Mouse (Mus musculus) neural tube, embryonic 14.5 days (tissue): ENCODE results near the gene Gmcl1. TPM values are rescaled to one million over a fixed set of nuclear protein-coding genes. Genes with fewer than 3 reads are reported as not detected.

Experiments
- ATAC-seq: fragments of 200-750 bp; cut with Nextera tagmentation; 2 replicates; pipeline ENCODE4 v1.8.0; 2017; ENCODE audit warnings: low read depth, mild to moderate bottlenecking, moderate TSS enrichment, moderate library complexity
- H3K27ac ChIP-seq: fragments of 300-500 bp; sonication (generic); 2 replicates; pipeline ENCODE4 v1.5.1; 2014; ENCODE audit warnings: low read depth, mild to moderate bottlenecking, control low read depth, low read length, moderate library complexity, mixed read lengths
- H3K27me3 ChIP-seq: fragments of 300-500 bp; sonication (generic); 2 replicates; pipeline ENCODE4 v1.6.1; 2014; ENCODE audit warnings: low read length; ENCODE audit not compliant: control insufficient read depth, insufficient read depth
- H3K36me3 ChIP-seq: fragments of 300-500 bp; sonication (generic); 2 replicates; pipeline ENCODE4 v1.6.1; 2014; ENCODE audit warnings: low read length, mixed read lengths; ENCODE audit not compliant: control insufficient read depth, insufficient read depth
- H3K4me1 ChIP-seq: fragments of 300-500 bp; sonication (generic); 2 replicates; pipeline ENCODE4 v1.6.1; 2014; ENCODE audit warnings: low read length; ENCODE audit not compliant: control insufficient read depth, insufficient read depth
- H3K4me2 ChIP-seq: fragments of 300-500 bp; sonication (generic); 2 replicates; pipeline ENCODE4 v1.6.1; 2014; ENCODE audit warnings: mild to moderate bottlenecking, low read depth, low read length, control low read depth
- H3K4me3 ChIP-seq: fragments of 300-500 bp; sonication (generic); 2 replicates; pipeline ENCODE4 v1.5.1; 2014; ENCODE audit warnings: low read depth, low read length, control low read depth, mixed read lengths
- H3K9ac ChIP-seq: fragments of 300-500 bp; sonication (generic); replicated peaks from 2 replicates; pipeline ENCODE4 v1.6.1; 2014; ENCODE audit warnings: low read depth, mild to moderate bottlenecking, control low read depth, low read length, mixed read lengths
- H3K9me3 ChIP-seq: fragments of 300-500 bp; sonication (generic); 2 replicates; pipeline ENCODE4 v1.6.1; 2016; ENCODE audit warnings: low read length; ENCODE audit not compliant: control insufficient read depth
- WGBS: fragments of 180-500 bp; shearing (Covaris S2); extraction: QIAGEN DNeasy Blood & Tissue Kit; methylation state at CpG from one replicate; pipeline ENCODE4 v1.1.7; 2014; 5-methylcytosine and 5-hydroxymethylcytosine counted together
- polyA plus RNA-seq: library from polyadenylated mRNA; unstranded; fragments of >200 nt; fragmentation: Nextera tagmentation; extraction: Ambion mirVana; gene quantifications from 2 replicates; pipeline ENCODE4 v1.2.1, GENCODE M21; 2014

The Gmcl1 gene
- polyA plus RNA-seq, 1 experiment from 2014 or later = 44.2 TPM

GRCm38 (mm10) chr6:86658501-86658900, 74.7 kb downstream of the Gmcl1 start:
- H3K36me3 ChIP-seq = peaks cover 63% of the 10 kb centered on the region
- no peak for ATAC-seq

GRCm38 (mm10) chr6:86654270-86654916, 78.8 kb downstream of the Gmcl1 start:
- no peak for ATAC-seq
- Histone ChIP-seq H3K27me3 (no peaks in the 10 kb centered on the region), H3K9me3 (no peaks in the 10 kb centered on the region), H3K9ac (no peak overlapping the region), H3K4me1 (no peaks in the 10 kb centered on the region), H3K4me2 (no peak overlapping the region), H3K4me3 (no peak overlapping the region), H3K36me3 (peaks cover 57% of the 10 kb centered on the region), H3K27ac (no peak overlapping the region)
- 75% methylated on average over 9 of the region's 9 CpGs for WGBS

More at GRCm38 (mm10) chr6:86658501-86658900, 74.7 kb downstream of the Gmcl1 start:
- Histone ChIP-seq H3K9me3 (no peaks in the 10 kb centered on the region), H3K27ac (no peak overlapping the region), H3K4me2 (no peak overlapping the region), H3K4me1 (no peaks in the 10 kb centered on the region), H3K4me3 (no peak overlapping the region), H3K27me3 (no peaks in the 10 kb centered on the region), H3K9ac (no peak overlapping the region)
- WGBS = 83% methylated on average over 3 of the region's 3 CpGs

- Histone ChIP-seq H3K9ac (no peak overlapping the region), H3K27me3 (no peaks in the 10 kb centered on the region), H3K4me3 (no peak overlapping the region), H3K9me3 (no peaks in the 10 kb centered on the region), H3K36me3 (peaks cover 56% of the 10 kb centered on the region), H3K27ac (no peak overlapping the region), H3K4me1 (no peaks in the 10 kb centered on the region), H3K4me2 (no peak overlapping the region)
- WGBS = 92% methylated on average over 6 of the region's 6 CpGs
- no peak for ATAC-seq
Observed at GRCm38 (mm10) chr6:86653026-86653425, 80.2 kb downstream of the Gmcl1 start.

GRCm38 (mm10) chr6:86646143-86646542, 87.0 kb downstream of the Gmcl1 start:
- ATAC-seq = no peak
- Histone ChIP-seq H3K9ac (no peak overlapping the region), H3K27ac (no peak overlapping the region), H3K4me1 (no peaks in the 10 kb centered on the region), H3K9me3 (no peaks in the 10 kb centered on the region), H3K27me3 (no peaks in the 10 kb centered on the region), H3K4me3 (no peak overlapping the region), H3K4me2 (no peak overlapping the region), H3K36me3 (peaks cover 28% of the 10 kb centered on the region)
- WGBS = 87% methylated on average over 7 of the region's 7 CpGs

DNA sequence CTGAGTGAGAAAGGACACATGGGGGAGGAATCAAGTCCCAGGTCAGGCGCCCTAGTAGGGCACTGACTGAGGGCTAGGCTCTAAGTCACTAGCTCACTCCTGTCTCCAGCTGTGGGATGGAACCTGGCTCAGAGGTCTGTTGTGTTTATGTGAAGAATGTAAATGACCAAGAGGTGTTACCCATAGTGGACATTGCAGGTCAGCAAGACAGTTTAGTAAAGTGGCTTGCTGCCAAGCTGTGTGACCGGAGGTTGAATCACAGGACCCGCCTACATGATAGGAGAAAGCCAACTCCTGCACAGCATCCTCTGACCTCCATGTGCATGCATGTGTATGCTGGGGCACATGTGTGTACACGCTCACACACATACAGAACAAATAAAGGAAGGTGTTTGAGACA, 87.6 kb downstream of the Gmcl1 start:
- ATAC-seq = no peak
- Histone ChIP-seq H3K36me3 (peaks cover 22% of the 10 kb centered on the region), H3K9me3 (no peaks in the 10 kb centered on the region), H3K4me2 (no peak overlapping the region), H3K4me1 (no peaks in the 10 kb centered on the region), H3K27me3 (no peaks in the 10 kb centered on the region), H3K4me3 (no peak overlapping the region), H3K27ac (no peak overlapping the region), H3K9ac (no peak overlapping the region)
- 83% methylated on average over 4 of the region's 4 CpGs for WGBS

- Histone ChIP-seq H3K4me1 (no peaks in the 10 kb centered on the region), H3K36me3 (peaks cover 16% of the 10 kb centered on the region), H3K27me3 (no peaks in the 10 kb centered on the region), H3K9ac (no peak overlapping the region), H3K4me2 (no peak overlapping the region), H3K4me3 (no peak overlapping the region), H3K9me3 (no peaks in the 10 kb centered on the region), H3K27ac (no peak overlapping the region)
- 88% methylated on average over 3 of the region's 3 CpGs for WGBS
- ATAC-seq = no peak
Observed at GRCm38 (mm10) chr6:86644775-86645400, 88.3 kb downstream of the Gmcl1 start.

Other genes starting within 250 kb of the Gmcl1 start
- gene Pcbp1, start 207.1 kb downstream of the Gmcl1 start, polyA plus RNA-seq = 238 and 312 TPM in 2 replicates
- gene Asprv1, start 105.2 kb downstream of the Gmcl1 start, polyA plus RNA-seq = 0.82 and 1.1 TPM in 2 replicates
- gene Mxd1, start 64.2 kb downstream of the Gmcl1 start, polyA plus RNA-seq = 15.4 and 22.8 TPM in 2 replicates
- gene Snrnp27, start 48.9 kb downstream of the Gmcl1 start, polyA plus RNA-seq = 97.0 and 97.4 TPM in 2 replicates
- gene Anxa4, start 60.2 kb upstream of the Gmcl1 start, polyA plus RNA-seq = 2.9 and 4.9 TPM in 2 replicates
- gene Aak1, start 116.1 kb upstream of the Gmcl1 start, polyA plus RNA-seq = 47.2 and 53.6 TPM in 2 replicates